Mouse (Mus musculus): ENCODE data around the gene D330020A13Rik. TPM values are rescaled to one million over a fixed set of nuclear protein-coding genes. Genes with fewer than 3 reads are reported as not detected.

D330020A13Rik gene
- polyA plus RNA-seq, 1 experiment = not detected

GRCm38 (mm10) chr6:120319129-120319528, 25.0 kb downstream of the D330020A13Rik start:
- H3K27ac ChIP-seq (ENCODE audit: insufficient read depth, low read depth, low read length) = no peak overlapping the region
- TF ChIP-seq POLR2A (IDR thresholded peaks at IDR 0.05; ENCODE audit: borderline replicate concordance, low read depth, low read length) (no peak), CTCF (IDR thresholded peaks at IDR 0.05; ENCODE audit: low read depth, low read length) (no peak)
- H3K4me3 ChIP-seq (ENCODE audit: insufficient read depth, low read length) = no peak overlapping the region
- H3K4me1 ChIP-seq (ENCODE audit: control insufficient read depth, insufficient read depth, low read length) = no peaks in the 10 kb centered on the region

DNA sequence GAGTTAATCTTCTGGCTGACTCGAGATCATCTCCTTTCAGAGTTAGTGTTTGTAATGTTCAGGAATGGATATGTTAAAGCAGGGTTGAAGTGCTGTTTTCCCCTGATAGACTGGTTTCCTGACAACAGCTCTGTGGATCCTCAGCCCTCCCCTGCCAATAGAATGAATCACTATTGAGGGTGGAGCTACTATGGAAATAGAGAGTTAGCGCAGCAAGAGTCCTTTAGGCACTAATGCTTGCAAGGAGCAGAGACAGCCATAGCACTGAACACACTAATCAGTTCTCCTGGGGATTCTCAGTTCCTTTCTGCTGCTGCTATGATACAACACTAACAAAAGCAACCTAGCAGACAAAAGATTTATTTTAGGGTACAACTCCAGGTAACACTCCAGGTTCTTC, 26.2 kb downstream of the D330020A13Rik start:
- Histone ChIP-seq H3K27ac (ENCODE audit: insufficient read depth, low read depth, low read length) (no peak overlapping the region), H3K4me1 (ENCODE audit: control insufficient read depth, insufficient read depth, low read length) (no peaks in the 10 kb centered on the region), H3K4me3 (ENCODE audit: insufficient read depth, low read length) (no peak overlapping the region)
- TF ChIP-seq POLR2A (IDR thresholded peaks at IDR 0.05; ENCODE audit: borderline replicate concordance, low read depth, low read length) = no peak
- no peak for TF ChIP-seq CTCF (IDR thresholded peaks at IDR 0.05; ENCODE audit: low read depth, low read length)

DNA sequence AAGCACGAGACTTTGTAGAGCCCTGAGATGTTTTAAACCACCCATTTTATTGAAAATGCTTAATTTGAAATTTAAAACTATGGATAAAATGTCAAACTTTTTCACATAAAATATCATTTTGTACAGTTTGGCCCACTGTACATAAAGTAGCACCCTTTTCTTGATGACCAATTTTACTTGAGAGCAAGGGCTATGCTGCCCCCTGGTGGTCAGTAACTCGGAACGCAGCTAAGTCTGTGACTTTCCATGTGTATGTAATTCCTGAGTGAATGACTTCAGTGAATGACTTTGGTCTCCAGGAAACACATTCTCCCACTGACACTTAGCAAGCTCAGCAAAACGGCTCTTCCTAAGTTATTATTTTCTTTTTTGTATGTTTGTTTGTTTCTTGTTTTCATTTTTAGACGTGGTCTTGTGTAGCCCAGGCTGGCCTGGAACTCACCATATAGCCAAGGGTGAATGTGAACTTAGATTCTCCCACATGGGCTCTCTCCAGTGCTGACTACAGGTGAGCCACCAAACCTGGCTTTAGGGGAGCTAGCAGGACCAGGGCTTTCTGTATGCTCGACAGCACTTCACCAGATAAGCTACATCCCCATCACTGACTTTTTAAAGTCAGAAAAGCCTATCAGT, 30.2 kb downstream of the D330020A13Rik start:
- Histone ChIP-seq H3K27ac (ENCODE audit: insufficient read depth, low read depth, low read length) (no peak overlapping the region), H3K4me1 (ENCODE audit: control insufficient read depth, insufficient read depth, low read length) (no peaks in the 10 kb centered on the region), H3K4me3 (ENCODE audit: insufficient read depth, low read length) (no peak overlapping the region)
- TF ChIP-seq CTCF (IDR thresholded peaks at IDR 0.05; ENCODE audit: low read depth, low read length) = no peak

DNA sequence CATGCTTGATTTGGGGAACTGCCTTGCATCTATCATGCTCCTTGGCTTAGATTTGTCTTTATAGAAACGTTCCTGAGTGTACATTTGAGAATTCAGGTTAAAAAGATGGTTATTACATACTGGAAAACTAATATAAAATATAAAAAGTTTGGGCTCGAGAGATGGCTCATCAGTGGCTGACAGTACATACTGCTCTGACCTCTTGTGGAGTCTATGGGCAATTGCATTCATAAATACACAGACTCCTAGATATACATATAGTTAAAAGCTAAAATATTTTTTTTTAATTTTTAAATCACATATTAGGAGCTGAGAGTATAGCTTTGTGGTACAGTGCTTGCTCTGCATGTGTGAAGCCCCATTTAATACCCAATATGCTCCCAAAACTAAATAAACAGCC, 38.2 kb downstream of the D330020A13Rik start:
- Histone ChIP-seq H3K4me1 (ENCODE audit: control insufficient read depth, insufficient read depth, low read length) (no peaks in the 10 kb centered on the region), H3K4me3 (ENCODE audit: insufficient read depth, low read length) (no peak overlapping the region), H3K27ac (ENCODE audit: insufficient read depth, low read depth, low read length) (no peak overlapping the region)
- TF ChIP-seq POLR2A (IDR thresholded peaks at IDR 0.05; ENCODE audit: borderline replicate concordance, low read depth, low read length) (no peak), CTCF (IDR thresholded peaks at IDR 0.05; ENCODE audit: low read depth, low read length) (no peak)

DNA sequence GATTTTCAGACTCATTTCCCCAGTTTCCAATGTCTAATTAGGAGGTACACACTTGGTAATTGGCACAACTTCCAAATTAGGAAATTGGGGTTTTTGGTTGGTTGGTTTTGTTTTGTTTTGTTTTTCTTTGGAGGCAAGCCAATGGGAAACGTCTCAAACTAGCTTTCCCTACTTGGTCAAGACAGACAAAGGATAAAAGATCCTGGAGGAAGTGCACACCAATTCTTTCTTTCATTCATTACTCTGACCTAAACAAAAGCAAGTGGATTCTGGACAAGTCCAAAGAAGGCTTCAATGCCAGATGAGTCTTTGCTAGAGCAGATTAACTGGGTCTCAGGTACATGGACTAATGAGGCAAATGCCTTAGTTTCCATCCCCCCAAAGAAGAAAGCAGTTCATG, 49.8 kb downstream of the D330020A13Rik start:
- H3K4me3 ChIP-seq (ENCODE audit: insufficient read depth, low read length) = no peak overlapping the region
- peaks cover 4% of the 10 kb centered on the region for H3K4me1 ChIP-seq (ENCODE audit: control insufficient read depth, insufficient read depth, low read length)
- no peak overlapping the region for H3K27ac ChIP-seq (ENCODE audit: insufficient read depth, low read depth, low read length)
- no peak for TF ChIP-seq CTCF (IDR thresholded peaks at IDR 0.05; ENCODE audit: low read depth, low read length)
- TF ChIP-seq POLR2A (IDR thresholded peaks at IDR 0.05; ENCODE audit: borderline replicate concordance, low read depth, low read length) = no peak

Other genes with a start within 250 kb of the D330020A13Rik start
- gene Ninj2, start 201.0 kb upstream of the D330020A13Rik start, polyA plus RNA-seq (2012; ENCODE audit: insufficient read depth, insufficient read length, missing spikeins) = not detected in 2 replicates
- not detected in 2 replicates for gene B4galnt3, start 195 bp downstream of the D330020A13Rik start, polyA plus RNA-seq (2012; ENCODE audit: insufficient read depth, insufficient read length, missing spikeins)
- gene Kdm5a, start 69.8 kb downstream of the D330020A13Rik start, polyA plus RNA-seq (2012; ENCODE audit: insufficient read depth, insufficient read length, missing spikeins) = 40.3 and 47.6 TPM in 2 replicates
- 12.9 and 13.1 TPM in 2 replicates for gene Ccdc77, start 70.0 kb downstream of the D330020A13Rik start, polyA plus RNA-seq (2012; ENCODE audit: insufficient read depth, insufficient read length, missing spikeins)
- 17.6 and 23.6 TPM in 2 replicates for gene Il17ra, start 168.9 kb downstream of the D330020A13Rik start, polyA plus RNA-seq (2012; ENCODE audit: insufficient read depth, insufficient read length, missing spikeins)
- gene Tmem121b, start 199.4 kb downstream of the D330020A13Rik start, polyA plus RNA-seq (2012; ENCODE audit: insufficient read depth, insufficient read length, missing spikeins) = not detected in 2 replicates
- gene Hdhd5, start 237.0 kb downstream of the D330020A13Rik start, polyA plus RNA-seq (2012; ENCODE audit: insufficient read depth, insufficient read length, missing spikeins) = 8.5 and 10.5 TPM in 2 replicates